Mouse (Mus musculus) kidney, adult 8-10 months (tissue): ENCODE results near the gene Megf6.
A peak's percentile ranks its signal among the peaks of the same experiment; 100 is the strongest.

Experiments
- DNase-seq, 2 experiments: peaks; one replicate each; pipeline ENCODE4 v3.0.0; 2022

Gene Megf6

GRCm38 (mm10) chr4:154262071-154262470, 91.5 kb downstream of the Megf6 start:
- no peak for DNase-seq

GRCm38 (mm10) chr4:154267511-154267910, 97.0 kb downstream of the Megf6 start:
- DNase-seq, result no peak

- peak; percentile 26 to 36 for DNase-seq
Observed at GRCm38 (mm10) chr4:154269520-154269919, 99.0 kb downstream of the Megf6 start.

GRCm38 (mm10) chr4:154273000-154273399, 102.5 kb downstream of the Megf6 start:
- DNase-seq, result peak; percentile 54 to 77

- DNase-seq, result no peak
Observed at GRCm38 (mm10) chr4:154279481-154279880, 109.0 kb downstream of the Megf6 start.

- DNase-seq, result no peak
Observed at GRCm38 (mm10) chr4:154283671-154284070, 113.1 kb downstream of the Megf6 start.

GRCm38 (mm10) chr4:154293735-154294201, 123.2 kb downstream of the Megf6 start:
- DNase-seq, result peak; percentile 39 to 45

GRCm38 (mm10) chr4:154294262-154294731, 123.8 kb downstream of the Megf6 start:
- peak; percentile 91 to 92 for DNase-seq

- DNase-seq, result peak; percentile 83 to 85
Observed at GRCm38 (mm10) chr4:154297761-154298160, 127.2 kb downstream of the Megf6 start.

- DNase-seq, result peak; percentile 86 to 90
Observed at GRCm38 (mm10) chr4:154299541-154300271, 129.2 kb downstream of the Megf6 start.

- peak; percentile 61 to 69 for DNase-seq
Observed at GRCm38 (mm10) chr4:154301466-154301881, 130.9 kb downstream of the Megf6 start, which contains the start of gene Arhgef16. Gene Arhgef16, minus strand, starts transcription at chr4:154301676.

GRCm38 (mm10) chr4:154309131-154309530, 138.6 kb downstream of the Megf6 start:
- no peak for DNase-seq

- no peak for DNase-seq
Observed at GRCm38 (mm10) chr4:154310576-154311262, 140.2 kb downstream of the Megf6 start.

- DNase-seq, result no peak
Observed at GRCm38 (mm10) chr4:154312143-154312812, 141.7 kb downstream of the Megf6 start.

GRCm38 (mm10) chr4:154312935-154313621, 142.5 kb downstream of the Megf6 start:
- no peak for DNase-seq

GRCm38 (mm10) chr4:154313622-154313967, 143.1 kb downstream of the Megf6 start:
- no peak for DNase-seq
